Mouse (Mus musculus) gastrocnemius, adult 18-20 months (tissue): ENCODE measurements at regions not wholly inside any gene's neighbourhood (a gene's known extent, or its start where the extent isn't known, plus 50 kb on each side); places are given as distances from the start of the nearest gene placed in this dataset.

Experiments used
- DNase-seq: peaks from one replicate; pipeline ENCODE4 v3.0.0; 2021; ENCODE audit warnings: low spot score

- DNase-seq: no peak
These were observed 198.2 kb downstream of the Gm10260 start for GRCm38 (mm10) chr13:97562241-97562640.

DNA sequence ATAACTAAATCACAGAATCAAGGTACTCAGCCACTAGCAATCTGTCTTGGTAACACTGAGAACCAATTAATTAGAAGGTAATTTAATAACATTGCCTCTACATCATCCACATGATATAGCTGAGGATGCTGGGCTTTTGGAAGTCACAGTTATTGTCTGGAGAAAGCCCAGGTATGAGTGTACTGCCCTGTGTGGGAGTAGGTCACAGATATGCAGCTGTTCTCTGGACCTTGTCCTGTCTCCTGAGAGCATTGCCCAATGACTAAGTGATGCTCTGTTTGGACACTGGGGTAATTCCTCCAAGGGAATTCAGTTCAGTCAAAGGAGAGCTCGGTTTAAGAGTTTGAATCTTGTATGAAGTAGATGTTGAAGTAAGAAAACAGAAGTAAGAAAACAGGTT is 199.6 kb downstream of the Gm10260 start:
- DNase-seq: no peak

DNA sequence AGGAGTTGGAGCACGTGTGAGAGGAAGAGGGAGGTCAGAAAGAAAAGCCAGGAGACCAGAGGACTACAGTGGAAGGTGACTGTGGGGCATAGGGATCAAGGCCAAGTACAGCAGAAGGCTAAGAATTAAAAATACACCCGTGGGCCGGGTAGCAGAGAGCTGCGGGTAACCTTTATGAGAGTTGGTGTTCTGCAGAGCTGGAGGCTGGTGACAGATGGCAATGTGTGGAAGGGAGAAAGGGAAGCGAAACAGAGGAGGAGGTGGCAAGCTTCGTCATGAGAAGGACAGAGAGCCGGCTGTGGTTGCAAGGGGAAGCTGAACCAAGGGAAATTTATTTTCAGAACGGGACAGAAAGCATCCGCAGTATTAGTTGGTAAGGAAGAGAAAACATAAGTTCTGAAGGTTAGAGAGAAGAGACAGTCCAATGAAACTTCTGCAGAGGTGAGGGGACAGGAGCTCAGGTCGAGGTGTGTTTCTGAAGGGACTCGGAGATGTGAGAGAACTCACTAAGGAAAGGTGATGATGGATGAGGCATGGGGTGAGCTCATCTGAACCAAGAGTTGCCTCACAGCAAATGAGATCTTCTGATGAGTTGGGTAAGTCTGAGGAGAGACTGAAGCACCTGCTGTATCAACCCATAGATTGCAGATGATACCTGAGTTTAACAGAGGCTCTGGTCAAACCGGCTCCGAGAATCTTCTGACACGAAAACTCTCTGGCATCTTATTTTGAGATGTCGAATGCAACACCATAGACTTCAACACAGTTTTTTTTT is 200.6 kb downstream of the Gm10260 start:
- DNase-seq: no peak

DNA sequence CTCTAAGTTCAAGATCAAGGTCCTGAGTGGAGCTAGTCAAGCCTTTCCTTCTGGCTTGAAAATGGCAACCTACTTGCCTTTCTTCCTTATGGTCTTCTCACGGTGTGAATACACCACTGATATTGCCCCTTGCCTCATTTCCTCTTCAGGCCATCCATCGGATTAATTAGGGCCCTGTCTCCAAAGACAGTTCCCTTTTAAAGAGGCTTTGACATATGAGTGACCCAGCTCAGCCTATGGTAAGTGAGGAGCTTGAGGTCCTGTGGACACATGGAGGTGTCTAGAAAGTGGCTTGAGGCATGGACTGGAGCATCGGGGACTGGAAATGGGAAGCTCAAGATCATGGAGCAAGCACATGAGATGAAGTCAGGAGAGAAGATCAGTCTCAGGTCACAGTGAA is 201.5 kb downstream of the Gm10260 start:
- DNase-seq: no peak

GRCm38 (mm10) chr13:97555312-97555711 is 205.1 kb downstream of the Gm10260 start:
- no peak for DNase-seq

DNA sequence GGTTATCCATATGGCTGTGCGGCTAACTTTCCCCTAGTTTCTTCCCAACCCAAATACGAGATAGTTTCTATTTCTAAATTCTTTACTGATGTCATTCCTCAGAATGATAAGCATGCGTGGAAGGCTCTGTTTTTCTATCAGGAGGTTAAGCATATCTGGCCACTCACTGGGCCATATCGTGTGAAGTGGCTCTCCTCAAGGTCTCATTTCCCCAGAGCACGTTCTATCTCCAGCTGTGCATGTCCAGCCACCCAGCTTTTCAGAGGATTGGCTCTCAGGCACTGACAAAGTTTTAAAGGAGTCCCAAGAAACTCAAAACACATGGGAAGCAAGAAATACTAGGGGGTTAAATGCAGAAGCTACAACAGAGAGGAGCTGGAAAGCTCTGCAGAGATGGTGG is 205.8 kb downstream of the Gm10260 start:
- no peak for DNase-seq

GRCm38 (mm10) chr13:97552236-97552635 is 208.2 kb downstream of the Gm10260 start:
- DNase-seq: no peak

GRCm38 (mm10) chr13:97550880-97551279 is 209.6 kb downstream of the Gm10260 start:
- DNase-seq: no peak

DNA sequence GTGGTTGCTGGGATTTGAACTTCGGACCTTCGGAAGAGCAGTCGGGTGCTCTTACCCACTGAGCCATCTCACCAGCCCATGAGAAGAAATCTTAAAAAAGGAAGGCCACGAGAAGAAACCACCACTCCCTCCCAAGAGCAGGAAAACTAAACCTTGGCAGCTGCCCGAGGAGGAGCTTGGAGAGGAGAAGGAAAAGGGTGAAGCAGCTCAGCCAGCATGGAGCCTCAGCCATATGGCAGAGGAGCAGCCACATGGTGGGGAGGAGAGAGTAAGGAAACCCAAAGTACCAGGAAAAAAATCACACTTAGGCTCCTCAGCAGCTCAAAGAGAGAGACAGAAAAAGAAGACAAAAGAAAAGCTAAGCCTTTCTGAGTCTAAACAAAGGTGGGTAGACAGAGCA is 210.3 kb downstream of the Gm10260 start:
- DNase-seq: no peak

GRCm38 (mm10) chr13:97549384-97549783 is 211.0 kb downstream of the Gm10260 start:
- DNase-seq: no peak

GRCm38 (mm10) chr13:97548527-97548977 is 211.9 kb downstream of the Gm10260 start:
- peak; percentile 39 for DNase-seq

DNA sequence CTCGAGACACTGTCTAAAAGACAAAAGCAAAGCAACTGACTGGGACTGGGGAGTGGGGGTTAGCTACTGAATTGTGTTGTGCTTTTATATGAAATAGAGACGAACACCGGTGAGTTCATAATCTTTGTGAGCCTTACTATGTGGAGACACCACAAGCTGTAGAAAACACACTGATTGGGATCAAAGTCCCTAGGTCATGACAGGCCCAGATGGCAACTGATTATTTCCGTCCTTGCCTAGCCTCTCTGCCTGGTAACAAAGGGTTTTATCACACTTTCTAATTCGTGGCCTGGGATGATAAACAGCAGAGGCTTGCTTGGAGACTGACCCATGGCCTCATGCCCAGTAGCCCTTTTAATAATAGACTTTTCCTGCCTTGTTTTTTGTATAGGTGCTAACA is 213.5 kb downstream of the Gm10260 start:
- no peak for DNase-seq

DNA sequence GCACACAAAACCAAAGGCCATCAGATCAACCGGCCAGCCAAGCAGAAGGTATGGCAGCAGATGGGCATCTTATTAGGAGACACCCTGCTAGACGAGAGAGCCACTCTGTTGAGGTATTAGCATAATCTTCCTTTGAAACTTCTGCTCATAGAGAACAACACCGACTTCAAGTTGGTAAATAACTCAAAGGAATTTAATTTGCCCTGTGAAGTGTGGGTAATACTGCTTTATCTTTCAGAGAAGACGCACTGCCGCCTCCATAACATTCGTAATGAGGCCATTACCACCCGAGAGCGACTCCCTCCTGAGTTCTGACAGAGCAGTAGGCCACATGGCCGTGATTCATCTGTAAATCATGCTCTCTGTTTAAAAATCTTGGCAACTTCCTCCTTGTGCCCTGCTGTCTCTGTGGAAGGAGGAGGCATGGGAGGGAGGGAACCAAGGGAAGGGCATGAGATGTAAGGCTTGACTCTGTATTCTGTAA is 214.4 kb downstream of the Gm10260 start:
- no peak for DNase-seq

- no peak for DNase-seq
These were observed 220.7 kb downstream of the Gm10260 start for GRCm38 (mm10) chr13:97539686-97540085.

DNA sequence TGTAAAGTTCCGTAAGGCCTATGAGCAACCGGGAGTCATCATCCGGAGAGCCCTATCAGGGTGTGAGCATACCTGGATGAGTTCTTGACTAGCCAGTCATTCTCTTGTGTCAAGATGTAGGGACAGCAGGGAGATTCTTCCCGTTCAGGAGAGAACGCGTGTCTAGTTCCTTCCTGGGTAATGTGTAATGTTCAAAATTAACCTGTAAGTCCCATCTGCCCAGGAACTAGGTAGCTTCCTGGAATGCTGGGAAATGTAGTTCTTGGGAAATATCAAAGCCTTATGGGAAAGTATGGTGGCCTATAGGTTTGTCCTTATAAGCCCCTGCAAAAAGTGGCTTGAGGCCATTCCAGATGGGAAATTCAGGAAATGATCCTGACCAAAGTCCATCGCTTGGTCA is 222.0 kb downstream of the Gm10260 start:
- no peak for DNase-seq

GRCm38 (mm10) chr13:97537686-97538085 is 222.7 kb downstream of the Gm10260 start:
- no peak for DNase-seq

- DNase-seq: no peak
These were observed 223.2 kb downstream of the Gm10260 start for GRCm38 (mm10) chr13:97537206-97537605.

DNA sequence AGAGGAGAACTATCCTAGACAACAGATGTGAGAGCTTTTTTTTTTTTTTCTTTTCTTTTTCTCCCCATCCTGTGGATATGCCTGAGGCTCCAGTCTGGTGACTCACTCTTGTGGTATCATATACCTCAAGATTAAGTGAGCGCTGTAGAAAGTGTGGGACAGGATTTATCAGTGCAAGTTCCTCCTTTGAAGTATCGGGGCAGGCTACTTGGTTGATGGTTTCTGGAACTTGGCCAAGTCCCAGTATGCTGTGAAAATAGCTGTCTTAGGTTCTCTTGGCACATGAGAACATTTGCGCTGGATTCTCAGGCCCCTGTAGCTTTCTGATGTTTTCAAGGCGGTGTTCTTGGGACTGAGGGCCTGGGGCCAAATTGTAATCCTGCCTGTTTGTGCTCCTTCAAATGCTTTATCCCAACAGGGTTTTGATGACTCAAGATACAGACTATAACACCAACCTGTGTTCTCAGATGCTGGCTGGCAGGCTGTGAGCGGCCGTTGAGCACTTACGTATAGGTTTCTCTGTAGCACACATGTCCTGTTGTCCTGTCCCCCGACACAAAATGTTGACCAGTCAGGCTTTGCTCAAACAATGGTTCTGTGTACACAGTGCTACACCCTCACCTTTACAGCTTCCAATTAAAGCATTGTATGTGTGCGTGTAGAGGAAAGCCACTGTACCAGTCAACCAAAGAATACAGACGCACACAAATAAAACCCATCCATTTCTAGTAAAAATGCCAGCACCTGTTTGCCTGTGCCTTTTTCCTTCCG is 226.4 kb downstream of the Gm10260 start:
- DNase-seq: no peak

DNA sequence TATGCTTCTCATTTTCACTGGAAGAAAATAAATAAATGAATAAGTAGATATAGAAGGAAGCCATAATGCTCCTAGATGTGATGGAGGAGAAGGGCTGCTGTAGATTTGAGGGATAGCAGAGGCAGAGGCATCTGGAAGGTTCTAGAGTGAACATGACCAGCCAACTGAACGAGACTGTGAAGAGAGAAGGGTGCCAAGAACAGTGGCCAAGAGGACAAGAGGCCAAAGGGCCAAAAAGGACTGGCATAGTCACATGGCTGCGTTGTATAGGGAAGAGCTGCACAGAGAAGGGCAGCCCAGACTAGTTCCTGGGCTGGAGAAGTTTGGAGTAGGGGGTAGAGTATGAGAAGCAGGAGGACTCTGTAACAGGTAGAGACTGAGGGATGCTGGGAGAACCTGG is 229.3 kb downstream of the Gm10260 start:
- DNase-seq: no peak

- DNase-seq: no peak
These were observed 229.9 kb downstream of the Gm10260 start for GRCm38 (mm10) chr13:97530570-97530969.

DNA sequence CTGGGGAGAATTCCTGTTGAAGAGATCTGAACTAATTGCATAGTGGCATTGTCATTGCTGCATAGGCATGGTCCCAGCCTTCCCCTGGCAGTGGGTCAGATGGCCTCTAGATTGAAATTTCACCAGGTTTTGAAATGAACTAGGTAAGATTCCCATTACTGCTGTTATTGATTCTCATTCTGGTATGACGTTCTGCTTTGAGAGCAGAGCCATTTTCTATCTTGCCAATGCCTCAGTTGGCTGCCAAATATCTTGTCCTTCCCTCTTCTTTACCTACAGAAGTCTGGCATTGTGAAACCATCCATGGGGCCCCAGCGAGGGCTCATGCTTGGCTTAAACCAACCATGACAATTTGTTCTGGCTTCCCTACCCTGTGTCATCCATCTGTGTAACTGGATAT is 232.5 kb downstream of the Gm10260 start:
- DNase-seq: no peak

DNA sequence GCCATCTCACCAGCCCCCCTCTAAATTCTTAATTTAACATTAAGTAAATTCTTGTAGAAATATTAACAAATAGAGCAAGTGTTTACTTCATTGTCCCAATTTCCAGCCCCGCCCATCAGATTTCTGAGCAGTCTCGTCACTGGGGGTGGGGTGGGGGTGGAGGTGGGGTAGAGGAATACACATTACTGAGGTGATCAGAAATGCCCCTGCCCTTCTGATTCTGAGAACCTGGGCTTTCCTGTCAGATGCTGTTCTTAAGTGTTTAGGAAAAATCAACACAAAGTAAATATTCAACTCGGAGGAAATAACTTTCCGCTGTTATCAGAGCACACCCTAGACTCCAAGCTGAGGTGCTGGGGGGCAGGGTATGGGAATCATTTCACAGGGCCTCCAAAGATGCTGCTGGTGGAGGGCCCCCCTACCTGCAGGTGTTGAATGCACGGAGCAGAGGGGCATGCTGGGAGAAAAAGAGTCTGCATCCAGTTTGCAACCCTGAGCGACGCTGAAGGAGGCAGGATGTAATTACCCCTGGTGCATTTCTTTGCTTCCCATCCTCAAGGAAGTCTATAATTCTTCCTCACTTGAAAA is 235.5 kb downstream of the Gm10260 start:
- DNase-seq: no peak
